Mouse (Mus musculus): Measurements from ENCODE around the gene Cyp20a1. TPM values are rescaled to one million over a fixed set of nuclear protein-coding genes. Genes with fewer than 3 reads are reported as not detected.
A peak's percentile ranks its signal among the peaks of the same experiment; 100 is the strongest.

Cyp20a1 gene
- 22.3 and 22.6 TPM in 2 replicates for polyA plus RNA-seq (2014; fragmentation: Nextera tagmentation; extraction: Ambion mirVana)

GRCm38 (mm10) chr1:60342808-60343629 is at the start of gene Cyp20a1:
Gene Cyp20a1 (plus strand): TSS chr1:60343323.
- TF ChIP-seq CTCF (IDR thresholded peaks at IDR 0.05; ENCODE audit: low read depth) = no peak
- H3K27me3 ChIP-seq (ENCODE audit: insufficient read depth, low read length) = no peaks in the 10 kb centered on the region

GRCm38 (mm10) chr1:60293921-60294320 is 49.2 kb upstream of the Cyp20a1 start:
- 60% methylated on average over 1 of the region's 1 CpGs for WGBS
- no peak for DNase-seq
- no peak overlapping the region for H3K27ac ChIP-seq (ENCODE audit: low read depth)
- TF ChIP-seq CTCF (IDR thresholded peaks at IDR 0.05; ENCODE audit: low read depth) = no peak
- no peak overlapping the region for H3K4me2 ChIP-seq
- H3K36me3 ChIP-seq (ENCODE audit: insufficient read depth) = peaks cover 51% of the 10 kb centered on the region
- H3K9me3 ChIP-seq (ENCODE audit: low read depth, low read length) = no peaks in the 10 kb centered on the region
- H3K4me3 ChIP-seq (ENCODE audit: low read depth, low read length) = no peak overlapping the region
- H3K9ac ChIP-seq = no peak overlapping the region
- no peaks in the 10 kb centered on the region for H3K4me1 ChIP-seq (ENCODE audit: insufficient read depth)
- H3K27me3 ChIP-seq (ENCODE audit: insufficient read depth, low read length) = no peaks in the 10 kb centered on the region
- no peak for ATAC-seq (ENCODE audit: insufficient read depth)

More at GRCm38 (mm10) chr1:60342808-60343629, at the start of gene Cyp20a1:
- Histone ChIP-seq H3K9ac (peak within 1 kb of the TSS; percentile 67), H3K36me3 (ENCODE audit: insufficient read depth) (0 out of 2 replicates have a peak, but pooled peaks cover 8% of the 10 kb centered on the region), H3K27ac (ENCODE audit: low read depth) (peak within 1 kb of the TSS; percentile 95), H3K4me3 (ENCODE audit: low read depth, low read length) (peak within 1 kb of the TSS; percentile 60), H3K4me2 (peak within 1 kb of the TSS; percentile 78), H3K9me3 (ENCODE audit: low read depth, low read length) (no peaks in the 10 kb centered on the region), H3K4me1 (ENCODE audit: insufficient read depth) (peaks cover 5% of the 10 kb centered on the region; the same call in 1 of the 2 replicates)
- WGBS = 1% methylated on average over 60 of the region's 60 CpGs
- ATAC-seq (ENCODE audit: insufficient read depth) (peak; percentile 98), DNase-seq (peak; percentile 94)

DNA sequence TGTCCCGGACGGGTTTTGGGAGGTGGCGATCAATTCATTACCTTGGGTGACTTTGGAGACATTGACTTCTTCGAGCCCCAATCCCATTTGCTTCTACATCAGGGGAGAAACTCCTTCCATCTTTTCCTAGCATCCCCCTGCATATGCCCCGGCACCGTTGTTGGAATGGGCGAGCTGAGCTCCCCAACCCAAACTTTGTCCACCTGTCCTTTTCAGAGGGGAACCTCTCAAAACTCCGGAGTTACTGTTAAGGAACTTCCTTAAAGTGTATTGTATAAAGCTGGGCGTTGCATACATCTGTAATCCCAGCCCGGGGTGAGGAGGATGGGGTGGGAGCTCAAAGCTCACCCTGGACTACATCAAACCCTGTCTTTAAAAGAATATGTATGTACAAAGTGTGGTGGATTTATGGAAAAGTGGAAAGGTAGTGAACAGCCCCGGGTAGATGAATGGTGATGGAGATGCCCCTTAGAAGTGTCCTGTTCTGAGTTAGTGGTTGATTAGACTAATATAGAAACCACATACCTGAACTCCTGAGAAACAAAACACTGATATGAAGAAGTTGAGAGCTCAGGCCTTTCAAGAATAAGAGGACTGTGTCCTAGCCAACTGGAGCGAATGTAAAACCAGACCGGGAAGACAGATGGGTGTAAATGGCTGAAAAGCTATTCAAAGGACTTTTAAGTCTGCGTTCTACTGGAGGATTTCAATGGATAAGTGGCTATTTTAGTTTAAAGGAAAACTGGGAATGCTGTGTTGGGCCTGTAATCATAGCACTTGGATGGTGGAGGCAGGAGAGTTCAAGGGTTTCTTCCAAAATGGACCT is 720 bp downstream of the Cyp20a1 start:
- Histone ChIP-seq H3K4me1 (ENCODE audit: insufficient read depth) (peaks cover 5% of the 10 kb centered on the region; the same call in 1 of the 2 replicates), H3K4me3 (ENCODE audit: low read depth, low read length) (peak overlapping the region; percentile 60), H3K4me2 (peak overlapping the region; percentile 78), H3K36me3 (ENCODE audit: insufficient read depth) (0 out of 2 replicates have a peak, but pooled peaks cover 5% of the 10 kb centered on the region), H3K27ac (ENCODE audit: low read depth) (peak overlapping the region; percentile 95), H3K9me3 (ENCODE audit: low read depth, low read length) (no peaks in the 10 kb centered on the region), H3K27me3 (ENCODE audit: insufficient read depth, low read length) (no peaks in the 10 kb centered on the region), H3K9ac (peak overlapping the region; percentile 67)
- no peak for TF ChIP-seq CTCF (IDR thresholded peaks at IDR 0.05; ENCODE audit: low read depth)
- DNase-seq (peak; percentile 17), ATAC-seq (ENCODE audit: insufficient read depth) (peak; percentile 23)
- WGBS = 11% methylated on average over 14 of the region's 14 CpGs

DNA sequence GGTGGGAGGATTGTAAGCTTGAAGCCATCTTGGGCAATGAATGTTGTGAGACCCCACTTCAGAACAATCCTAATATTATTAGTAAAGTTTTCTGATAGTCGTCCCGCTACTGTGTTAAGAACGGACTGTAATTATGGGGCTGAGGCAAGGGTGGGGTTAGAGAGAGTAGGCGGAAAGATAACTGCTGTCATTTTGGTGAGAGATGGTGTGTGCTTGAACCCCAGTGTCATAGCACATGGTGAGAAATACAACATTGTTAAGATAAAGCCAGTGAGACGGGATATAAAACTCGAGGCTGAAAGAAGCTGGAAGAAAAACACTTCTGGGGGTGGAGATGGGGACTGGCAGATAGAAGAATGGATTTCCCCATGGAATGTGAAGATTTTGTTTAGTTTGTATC is 1.5 kb downstream of the Cyp20a1 start:
- Histone ChIP-seq H3K4me3 (ENCODE audit: low read depth, low read length) (no peak overlapping the region), H3K9me3 (ENCODE audit: low read depth, low read length) (peaks cover 3% of the 10 kb centered on the region; the same call in 1 of the 2 replicates), H3K4me1 (ENCODE audit: insufficient read depth) (peaks cover 5% of the 10 kb centered on the region; the same call in 1 of the 2 replicates), H3K27ac (ENCODE audit: low read depth) (peak overlapping the region; percentile 95; the same call in 1 of the 2 replicates), H3K4me2 (peak overlapping the region; percentile 78), H3K27me3 (ENCODE audit: insufficient read depth, low read length) (no peaks in the 10 kb centered on the region), H3K9ac (peak overlapping the region; percentile 67; the same call in 1 of the 2 replicates), H3K36me3 (ENCODE audit: insufficient read depth) (no peaks in the 10 kb centered on the region)
- no peak for ATAC-seq (ENCODE audit: insufficient read depth)
- no peak for TF ChIP-seq CTCF (IDR thresholded peaks at IDR 0.05; ENCODE audit: low read depth)
- DNase-seq = peak; percentile 50
- 34% methylated on average over 6 of the region's 6 CpGs for WGBS

DNA sequence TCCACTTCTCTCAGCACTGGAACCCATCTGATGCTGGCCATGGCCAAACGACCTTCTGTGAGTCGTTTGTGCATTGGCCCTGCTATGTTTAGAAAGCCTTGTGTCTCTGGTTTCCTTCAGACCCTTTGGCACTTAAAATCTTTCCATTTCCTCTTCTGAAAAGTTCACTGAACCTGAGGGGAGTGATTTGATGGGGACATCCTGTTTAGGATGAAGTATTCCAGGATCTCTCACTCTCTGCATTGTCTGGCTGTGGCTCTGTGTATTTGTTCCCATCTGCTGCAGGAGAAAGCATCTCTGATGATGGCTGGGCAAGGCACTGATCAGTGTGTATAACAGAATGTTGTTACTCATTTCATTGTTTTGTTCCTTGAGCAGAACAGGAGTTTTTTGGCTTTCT is 2.6 kb downstream of the Cyp20a1 start:
- Histone ChIP-seq H3K27me3 (ENCODE audit: insufficient read depth, low read length) (no peaks in the 10 kb centered on the region), H3K9me3 (ENCODE audit: low read depth, low read length) (peaks cover 8% of the 10 kb centered on the region; the same call in 1 of the 2 replicates), H3K4me3 (ENCODE audit: low read depth, low read length) (no peak overlapping the region), H3K9ac (no peak overlapping the region), H3K27ac (ENCODE audit: low read depth) (0 out of 2 replicates have a peak overlapping the region, but pooled peaks have one; percentile 37), H3K4me1 (ENCODE audit: insufficient read depth) (peaks cover 5% of the 10 kb centered on the region; the same call in 1 of the 2 replicates), H3K4me2 (no peak overlapping the region), H3K36me3 (ENCODE audit: insufficient read depth) (no peaks in the 10 kb centered on the region)
- no peak for TF ChIP-seq CTCF (IDR thresholded peaks at IDR 0.05; ENCODE audit: low read depth)
- ATAC-seq (ENCODE audit: insufficient read depth) = no peak
- 31% methylated on average over 2 of the region's 2 CpGs for WGBS
- DNase-seq = peak; percentile 43

GRCm38 (mm10) chr1:60352786-60353185 is 9.7 kb downstream of the Cyp20a1 start:
- no peak for DNase-seq
- 76% methylated on average over 5 of the region's 5 CpGs for WGBS

More at GRCm38 (mm10) chr1:60352786-60353185, 9.7 kb downstream of the Cyp20a1 start:
- ATAC-seq (ENCODE audit: insufficient read depth) = no peak
- Histone ChIP-seq H3K9ac (no peak overlapping the region), H3K4me1 (ENCODE audit: insufficient read depth) (no peaks in the 10 kb centered on the region), H3K4me3 (ENCODE audit: low read depth, low read length) (no peak overlapping the region), H3K36me3 (ENCODE audit: insufficient read depth) (peaks cover 21% of the 10 kb centered on the region), H3K27me3 (ENCODE audit: insufficient read depth, low read length) (no peaks in the 10 kb centered on the region), H3K4me2 (no peak overlapping the region), H3K9me3 (ENCODE audit: low read depth, low read length) (peaks cover 8% of the 10 kb centered on the region; the same call in 1 of the 2 replicates), H3K27ac (ENCODE audit: low read depth) (no peak overlapping the region)
- no peak for TF ChIP-seq CTCF (IDR thresholded peaks at IDR 0.05; ENCODE audit: low read depth)

All from lung, embryonic 14.5 days (tissue).